Mouse (Mus musculus) frontal cortex, adult (tissue): ENCODE measurements around the gene Slc19a3.
A peak's percentile ranks its signal among the peaks of the same experiment; 100 is the strongest.
"Not testable (repeated sequence)": the region's sequence is repeated elsewhere in the genome, so short reads cannot be mapped to it uniquely, and the experiment has no call there.

Experiments used
- ATAC-seq: cut with Nextera tagmentation; 2 replicates; pipeline ENCODE4 v1.9.2; 2017; ENCODE audit warnings: mild to moderate bottlenecking, moderate library complexity, mixed read lengths; ENCODE audit not compliant: low TSS enrichment

Slc19a3 gene

GRCm38 (mm10) chr1:83007471-83007870, 30.8 kb downstream of the Slc19a3 start:
- peak; percentile 31; the same call in 1 of the 2 replicates for ATAC-seq

- no peak for ATAC-seq
These were observed 31.7 kb downstream of the Slc19a3 start for GRCm38 (mm10) chr1:83006218-83007179.

GRCm38 (mm10) chr1:83000306-83000705, 37.9 kb downstream of the Slc19a3 start, which contains the start of gene Gm47959:
Gene Gm47959 (plus strand): TSS chr1:83000548.
- ATAC-seq, result not testable (repeated sequence)

GRCm38 (mm10) chr1:82993947-82994346, 44.3 kb downstream of the Slc19a3 start:
- ATAC-seq, result peak; percentile 81

- ATAC-seq, result no peak
These were observed 46.2 kb downstream of the Slc19a3 start for GRCm38 (mm10) chr1:82992093-82992492.

GRCm38 (mm10) chr1:82991596-82991995, 46.7 kb downstream of the Slc19a3 start:
- ATAC-seq, result no peak

GRCm38 (mm10) chr1:82991062-82991461, 47.2 kb downstream of the Slc19a3 start:
- no peak for ATAC-seq

GRCm38 (mm10) chr1:82987530-82988198, 50.6 kb downstream of the Slc19a3 start:
- peak; percentile 94 for ATAC-seq

GRCm38 (mm10) chr1:82986738-82987137, 51.5 kb downstream of the Slc19a3 start:
- ATAC-seq, result peak; percentile 51; the same call in 1 of the 2 replicates

GRCm38 (mm10) chr1:82977840-82978239, 60.4 kb downstream of the Slc19a3 start:
- ATAC-seq, result no peak

- ATAC-seq, result no peak
These were observed 62.5 kb downstream of the Slc19a3 start for GRCm38 (mm10) chr1:82975750-82976149.

- no peak for ATAC-seq
These were observed 63.9 kb downstream of the Slc19a3 start for GRCm38 (mm10) chr1:82974342-82974741.

GRCm38 (mm10) chr1:82973901-82974300, 64.3 kb downstream of the Slc19a3 start:
- ATAC-seq, result no peak

GRCm38 (mm10) chr1:82973244-82973643, 65.0 kb downstream of the Slc19a3 start:
- no peak for ATAC-seq

GRCm38 (mm10) chr1:82972046-82972445, 66.2 kb downstream of the Slc19a3 start:
- ATAC-seq, result no peak

GRCm38 (mm10) chr1:82966413-82966812, 71.8 kb downstream of the Slc19a3 start:
- ATAC-seq, result no peak
